Comparison of ENCODE assay signal across 30 mouse cellular contexts in genomic region chr4:72629416-72629815, GRCm38 (mm10).
A peak's percentile ranks its signal among the peaks of the same experiment; 100 is the strongest.
DNase-seq lines count a peak whose midpoint lies in the region; ATAC-seq lines count a peak whose summit lies in the region.
"Had no signal": no experiment of that assay in that cellular context is flagged by ENCODE, and none has a peak within 500 bp of the region (broad histone marks: within the 10 kb centered on the region; RNA-seq: fewer than 3 reads in every experiment).

No protein-coding gene starts in this region.

- no peaks in the 10 kb centered on the region for H3K36me3 ChIP-seq in limb, embryonic 12.5 days
- H3K36me3 ChIP-seq in limb, embryonic 10.5 days, result no peaks in the 10 kb centered on the region
- H3K36me3 ChIP-seq in limb, embryonic 13.5 days, result no peaks in the 10 kb centered on the region
- no peaks in the 10 kb centered on the region for H3K36me3 ChIP-seq in midbrain, embryonic 16.5 days (ENCODE audit: control insufficient read depth, insufficient read depth, low read length)
- H3K36me3 ChIP-seq: G1E; heart, embryonic 12.5 days; hindbrain, embryonic 13.5 days; liver, embryonic 15.5 days; neural tube, embryonic 12.5 days had no signal

- no peaks in the 10 kb centered on the region for H3K9me3 ChIP-seq in limb, embryonic 12.5 days
- no peaks in the 10 kb centered on the region for H3K9me3 ChIP-seq in limb, embryonic 10.5 days (replicated peaks)
- peaks cover 7% of the 10 kb centered on the region for H3K9me3 ChIP-seq in limb, embryonic 13.5 days
- H3K9me3 ChIP-seq in midbrain, embryonic 16.5 days (replicated peaks; ENCODE audit: control insufficient read depth, low read length, poor library complexity, severe bottlenecking), result no peaks in the 10 kb centered on the region
- H3K9me3 ChIP-seq: hindbrain, embryonic 13.5 days; liver, embryonic 15.5 days had no signal

- 0 out of 2 replicates have a peak, but pooled peaks have one; percentile 32 for ATAC-seq in limb, embryonic 12.5 days (ENCODE audit: insufficient number of reproducible peaks, insufficient read depth, low FRiP score, low TSS enrichment, low read depth)
- ATAC-seq in limb, embryonic 13.5 days (ENCODE audit: low FRiP score, low read depth), result peak; percentile 62; the same call in 1 of the 2 replicates
- peak; percentile 73 for ATAC-seq in midbrain, embryonic 16.5 days
- ATAC-seq: intestine, embryonic 16.5 days had no signal

- 44% methylated on average over 3 of the region's 3 CpGs for WGBS in limb, embryonic 12.5 days
- WGBS in limb, embryonic 10.5 days, result 66% methylated on average over 3 of the region's 3 CpGs
- 40% methylated on average over 3 of the region's 3 CpGs for WGBS in limb, embryonic 13.5 days
- WGBS in midbrain, embryonic 16.5 days, result 16% methylated on average over 3 of the region's 3 CpGs

- no peak overlapping the region for H3K27ac ChIP-seq in limb, embryonic 12.5 days
- H3K27ac ChIP-seq in limb, embryonic 10.5 days, result no peak overlapping the region
- no peak overlapping the region for H3K27ac ChIP-seq in limb, embryonic 13.5 days
- H3K27ac ChIP-seq in midbrain, embryonic 16.5 days (ENCODE audit: low read length), result no peak overlapping the region
- H3K27ac ChIP-seq: hindbrain, embryonic 13.5 days; liver, embryonic 15.5 days; neural tube, embryonic 12.5 days; stomach, postnatal 0 days had no signal

- peak; percentile 1 for DNase-seq in embryo, embryonic 10.5 days (ENCODE audit: low spot score)
- no peak for DNase-seq in embryo, embryonic 11 days
- DNase-seq in limb, embryonic 10.5 days (ENCODE audit: low spot score), result no peak
- DNase-seq in urinary bladder, adult 2 months (ENCODE audit: low spot score), result no peak
- DNase-seq in right cerebral cortex, adult 18-20 months, result no peak
- DNase-seq: adrenal gland, postnatal 14 days; cerebellum, adult 11-12 months; cerebellum, adult 9-11 months; gastrocnemius, postnatal 25 days; heart, adult 18-20 months; heart, postnatal 4 days; kidney, adult 9 months; kidney, postnatal 36 days; lung, embryonic 14.5 days; lung, postnatal 14 days; right cerebral cortex, postnatal 4 days; thymus, adult 18-20 months; thymus, postnatal 25 days had no signal

- peaks cover 5% of the 10 kb centered on the region; the same call in 1 of the 2 replicates for H3K27me3 ChIP-seq in limb, embryonic 12.5 days
- H3K27me3 ChIP-seq in limb, embryonic 10.5 days (ENCODE audit: low read depth, poor library complexity, severe bottlenecking), result no peaks in the 10 kb centered on the region
- peaks cover 5% of the 10 kb centered on the region for H3K27me3 ChIP-seq in limb, embryonic 13.5 days
- no peaks in the 10 kb centered on the region for H3K27me3 ChIP-seq in midbrain, embryonic 16.5 days (ENCODE audit: control insufficient read depth, insufficient read depth, low read depth, low read length)
- H3K27me3 ChIP-seq: CH12.LX; heart, embryonic 12.5 days; hindbrain, embryonic 13.5 days; liver, embryonic 15.5 days; neural tube, embryonic 12.5 days had no signal

- H3K4me1 ChIP-seq in limb, embryonic 12.5 days (replicated peaks), result peaks cover 5% of the 10 kb centered on the region
- peaks cover 13% of the 10 kb centered on the region for H3K4me1 ChIP-seq in limb, embryonic 10.5 days
- H3K4me1 ChIP-seq in limb, embryonic 13.5 days, result peaks cover 16% of the 10 kb centered on the region; the same call in 1 of the 2 replicates
- no peaks in the 10 kb centered on the region; the same call in 1 of the 2 replicates for H3K4me1 ChIP-seq in midbrain, embryonic 16.5 days (ENCODE audit: control insufficient read depth, insufficient read depth, low read length)
- H3K4me1 ChIP-seq: heart, embryonic 12.5 days; hindbrain, embryonic 13.5 days; liver, embryonic 15.5 days; neural tube, embryonic 12.5 days had no signal

- H3K4me2 ChIP-seq in limb, embryonic 12.5 days, result no peak overlapping the region
- H3K4me2 ChIP-seq in limb, embryonic 13.5 days (replicated peaks), result no peak overlapping the region
- no peak overlapping the region for H3K4me2 ChIP-seq in midbrain, embryonic 16.5 days (ENCODE audit: low read length)
- H3K4me2 ChIP-seq: heart, embryonic 12.5 days; hindbrain, embryonic 13.5 days; liver, embryonic 15.5 days; lung, embryonic 14.5 days; neural tube, embryonic 12.5 days had no signal

- H3K9ac ChIP-seq in limb, embryonic 12.5 days (replicated peaks), result no peak overlapping the region
- no peak overlapping the region for H3K9ac ChIP-seq in limb, embryonic 13.5 days
- no peak overlapping the region for H3K9ac ChIP-seq in midbrain, embryonic 16.5 days (ENCODE audit: low read depth, low read length)
- H3K9ac ChIP-seq: heart, embryonic 12.5 days; hindbrain, embryonic 13.5 days; liver, embryonic 15.5 days; lung, embryonic 14.5 days; neural tube, embryonic 12.5 days had no signal

- H3K4me3 ChIP-seq in limb, embryonic 12.5 days (replicated peaks), result no peak overlapping the region
- H3K4me3 ChIP-seq in limb, embryonic 10.5 days, result no peak overlapping the region
- no peak overlapping the region for H3K4me3 ChIP-seq in limb, embryonic 13.5 days
- H3K4me3 ChIP-seq in midbrain, embryonic 16.5 days (ENCODE audit: low read depth, low read length), result no peak overlapping the region
- H3K4me3 ChIP-seq: heart, embryonic 12.5 days; hindbrain, embryonic 13.5 days; liver, embryonic 15.5 days; myocyte; neural tube, embryonic 12.5 days had no signal
